Mouse (Mus musculus): ENCODE data around the gene Cyp3a41b.
"Not testable (repeated sequence)": the region's sequence is repeated elsewhere in the genome, so short reads cannot be mapped to it uniquely, and the experiment has no call there.

The Cyp3a41b gene

GRCm38 (mm10) chr5:145584630-145585029, at the start of gene Cyp3a41b:
Gene Cyp3a41b, minus strand, starts transcription at chr5:145584730.
- not testable (repeated sequence) for DNase-seq (ENCODE audit: low spot score in 2 of 2)

DNA sequence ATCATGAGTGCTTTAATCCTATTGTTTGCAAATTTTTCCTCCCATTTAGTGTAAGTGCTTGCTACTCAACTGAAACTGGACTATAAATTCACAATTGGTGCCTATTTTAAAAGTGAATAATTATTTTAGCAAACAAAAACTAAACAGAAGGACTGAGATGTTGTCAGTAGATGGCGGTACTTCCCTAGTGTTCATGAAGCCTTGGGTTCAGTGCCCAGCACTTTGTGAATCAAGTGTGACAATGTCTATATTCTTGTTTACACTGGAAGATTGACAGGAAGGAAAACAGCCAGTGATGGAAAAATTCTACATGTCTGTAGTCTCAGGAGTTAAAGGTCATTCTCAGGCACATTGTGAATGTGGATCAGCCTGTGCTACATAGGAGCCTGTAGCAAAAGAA, 47.8 kb upstream of the Cyp3a41b start:
- DNase-seq (ENCODE audit: low spot score in 2 of 2): not testable (repeated sequence)

DNA sequence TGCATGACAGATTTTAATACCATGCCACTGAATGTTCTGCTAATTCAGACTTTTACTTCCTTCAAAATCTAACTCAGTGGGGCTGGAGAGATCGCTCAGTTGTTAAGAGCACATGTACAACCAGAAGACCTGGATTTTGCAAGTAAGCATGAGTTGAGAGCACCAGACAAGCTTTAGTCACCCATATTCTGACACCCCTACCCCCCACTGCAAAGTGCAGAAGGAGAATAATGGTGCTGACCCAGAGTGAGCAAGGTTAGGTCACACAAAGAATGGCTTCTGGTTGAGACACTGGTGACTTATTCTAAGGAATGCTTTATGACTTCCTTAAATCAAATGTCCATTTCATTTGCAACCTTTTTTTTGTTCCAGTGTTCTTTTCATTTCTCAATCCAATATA, 20.4 kb upstream of the Cyp3a41b start:
- DNase-seq (ENCODE audit: low spot score in 2 of 2): not testable (repeated sequence)

DNA sequence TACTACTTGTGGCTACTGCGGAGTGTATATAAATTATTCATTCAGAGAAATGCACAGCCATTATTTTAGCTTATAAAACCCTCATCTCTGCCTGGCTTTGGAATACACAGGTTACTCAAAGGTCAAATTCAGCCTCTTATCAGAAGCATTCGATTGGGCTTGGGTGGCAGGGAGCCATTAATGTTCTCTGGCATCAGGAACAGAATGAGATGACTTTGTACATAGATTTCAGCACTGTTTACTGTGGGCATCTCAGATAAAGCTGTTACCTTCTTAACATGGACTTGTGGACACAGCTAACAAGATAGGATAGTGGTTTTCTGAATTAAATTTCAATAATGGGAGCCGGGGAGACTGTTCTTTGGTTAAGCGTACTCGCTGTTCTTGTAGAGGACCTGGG, 13.3 kb upstream of the Cyp3a41b start:
- not testable (repeated sequence) for DNase-seq (ENCODE audit: low spot score in 2 of 2)

DNA sequence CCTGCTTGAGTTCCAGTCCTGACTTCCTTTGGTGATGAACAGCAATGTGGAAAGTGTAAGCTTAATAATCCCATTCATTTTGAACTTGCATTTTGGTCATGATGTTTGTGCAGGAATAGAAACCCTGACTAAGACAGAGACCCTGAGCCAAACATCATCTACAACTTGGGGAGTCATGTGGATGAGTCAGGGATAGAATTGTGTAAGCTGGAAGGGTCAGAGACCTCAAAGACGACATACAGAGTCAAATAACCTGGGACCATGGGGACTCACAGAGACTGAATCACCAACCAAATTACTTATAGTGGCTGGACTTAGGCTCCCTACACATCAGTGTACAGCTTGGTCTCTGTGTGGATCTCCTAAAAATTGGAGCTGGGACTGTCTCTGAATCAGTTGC, 7.2 kb downstream of the Cyp3a41b start:
- not testable (repeated sequence) for DNase-seq (ENCODE audit: low spot score in 2 of 2)

- DNase-seq (ENCODE audit: low spot score in 2 of 2): not testable (repeated sequence)
These were observed 8.9 kb downstream of the Cyp3a41b start for GRCm38 (mm10) chr5:145575660-145576059.

DNA sequence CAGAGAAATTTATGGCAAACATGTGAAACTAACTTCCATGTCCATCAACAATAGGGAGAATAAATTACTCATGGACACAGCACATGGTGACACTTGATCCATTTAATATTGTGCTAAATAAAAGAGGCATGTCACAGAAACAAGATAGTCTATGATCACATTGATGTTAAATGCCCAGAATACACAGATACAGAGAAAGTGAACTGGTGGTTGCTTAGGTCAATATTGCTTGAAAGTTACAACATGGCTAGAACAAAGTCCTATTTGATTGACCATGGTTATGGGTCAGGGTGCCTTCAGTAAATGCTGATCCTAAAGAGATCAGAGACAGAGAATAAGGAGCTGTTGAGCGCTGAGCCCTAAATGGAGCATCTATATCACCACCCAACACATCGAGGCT, 12.6 kb downstream of the Cyp3a41b start:
- not testable (repeated sequence) for DNase-seq (ENCODE audit: low spot score in 2 of 2)
